Mouse (Mus musculus) heart, embryonic 13.5 days (tissue): ENCODE data around the gene Pnkp. TPM values are rescaled to one million over a fixed set of nuclear protein-coding genes. Genes with fewer than 3 reads are reported as not detected.
A peak's percentile ranks its signal among the peaks of the same experiment; 100 is the strongest.

Experiments used
- microRNA counts: library from miRNA; unstranded; fragments of <30 nt; microRNA quantifications from one replicate; lab custom pipeline; 2016
- microRNA-seq: library from miRNA; unstranded; fragments of <30 nt; microRNA quantifications from one replicate; pipeline ENCODE4, GENCODE M21; 2016
- polyA plus RNA-seq: library from polyadenylated mRNA; unstranded; fragments of >200 nt; fragmentation: Nextera tagmentation; extraction: Ambion mirVana; gene quantifications from 2 replicates; pipeline ENCODE4 v1.2.1, GENCODE M21; 2015

The Pnkp gene
- polyA plus RNA-seq, 1 experiment from 2014 or later: 24.0 TPM

MicroRNAs within 50 kb of the gene (microRNA counts, 519-probe panel; counts per million panel counts)
- microRNA mmu-miR-707 (lab: Ali Mortazavi, UCI): 209 counts per million, percentile 61 among the panel's probes with 10 or more counts

Small RNA genes lying within 50 kb of the gene (microRNA-seq; reads per million reads assigned to microRNA genes)
- gene Mir707: not detected

Other genes starting within 250 kb of the Pnkp start
- 0.59 and 0.99 TPM in 2 replicates for gene Myh14, start 186.3 kb upstream of the Pnkp start, polyA plus RNA-seq
- gene Izumo2, start 148.4 kb upstream of the Pnkp start, polyA plus RNA-seq: not detected in 2 replicates
- gene Vrk3, start 108.7 kb upstream of the Pnkp start, polyA plus RNA-seq: 30.7 and 34.7 TPM in 2 replicates
- gene Zfp473, start 106.1 kb upstream of the Pnkp start, polyA plus RNA-seq: 0.55 and 0.62 TPM in 2 replicates
- gene Nup62, start 41.1 kb upstream of the Pnkp start, polyA plus RNA-seq: 77.5 and 80.3 TPM in 2 replicates
- 0.51 and 0.70 TPM in 2 replicates for gene Il4i1, start 40.8 kb upstream of the Pnkp start, polyA plus RNA-seq
- 2.4 and 2.7 TPM in 2 replicates for gene Atf5, start 40.5 kb upstream of the Pnkp start, polyA plus RNA-seq
- 96.5 and 101 TPM in 2 replicates for gene Akt1s1, start 8.1 kb upstream of the Pnkp start, polyA plus RNA-seq
- 56.1 and 57.0 TPM in 2 replicates for gene Tbc1d17, start 8.1 kb upstream of the Pnkp start, polyA plus RNA-seq
- 256 and 266 TPM in 2 replicates for gene Ptov1, start 12.6 kb downstream of the Pnkp start, polyA plus RNA-seq
- 72.6 and 73.1 TPM in 2 replicates for gene Med25, start 35.6 kb downstream of the Pnkp start, polyA plus RNA-seq
- gene Fuz, start 38.9 kb downstream of the Pnkp start, polyA plus RNA-seq: 13.6 and 14.6 TPM in 2 replicates
- 55.5 and 56.8 TPM in 2 replicates for gene Ap2a1, start 72.4 kb downstream of the Pnkp start, polyA plus RNA-seq
- 0.11 and 0.14 TPM in 2 replicates for gene Tsks, start 86.1 kb downstream of the Pnkp start, polyA plus RNA-seq
- 9.8 and 10.3 TPM in 2 replicates for gene Cpt1c, start 117.7 kb downstream of the Pnkp start, polyA plus RNA-seq
- gene Prmt1, start 129.4 kb downstream of the Pnkp start, polyA plus RNA-seq: 438 and 486 TPM in 2 replicates
- gene Irf3, start 140.5 kb downstream of the Pnkp start, polyA plus RNA-seq: 63.6 and 68.1 TPM in 2 replicates
- gene Bcl2l12, start 141.6 kb downstream of the Pnkp start, polyA plus RNA-seq: 36.0 and 36.3 TPM in 2 replicates
- gene Scaf1, start 159.2 kb downstream of the Pnkp start, polyA plus RNA-seq: 27.0 and 27.1 TPM in 2 replicates
- 71.6 and 82.6 TPM in 2 replicates for gene Rras, start 160.8 kb downstream of the Pnkp start, polyA plus RNA-seq
- 6.8 and 7.1 TPM in 2 replicates for gene Prr12, start 195.7 kb downstream of the Pnkp start, polyA plus RNA-seq
- 46.6 and 49.6 TPM in 2 replicates for gene Nosip, start 205.3 kb downstream of the Pnkp start, polyA plus RNA-seq
- gene Prrg2, start 205.5 kb downstream of the Pnkp start, polyA plus RNA-seq: 12.5 and 13.6 TPM in 2 replicates
- 271 and 277 TPM in 2 replicates for gene Rcn3, start 235.1 kb downstream of the Pnkp start, polyA plus RNA-seq
- gene Fcgrt, start 246.7 kb downstream of the Pnkp start, polyA plus RNA-seq: 38.0 and 38.1 TPM in 2 replicates